Mouse (Mus musculus) granulocyte monocyte progenitor cell, adult 5-6 weeks (primary cell): ENCODE results near the gene Hnrnph2. TPM values are rescaled to one million over a fixed set of nuclear protein-coding genes. Genes with fewer than 3 reads are reported as not detected.

Experiments used
- ATAC-seq: replicated peaks from 2 replicates; pipeline ENCODE4 v1.8.0; 2016; ENCODE audit warnings: mild to moderate bottlenecking, moderate TSS enrichment, inconsistent platforms; ENCODE audit not compliant: poor library complexity, severe bottlenecking
- total RNA-seq, 2 experiments: library from RNA; stranded (forward) in 1 of 2; stranded (reverse) in 1 of 2; fragments of 200-712, 200-1000 nt in 1 of 2; fragments of >200 nt in 1 of 2; fragmentation: Nextera tagmentation in 1 of 2; gene quantifications; 2 replicates each; pipeline ENCODE4 v1.2.3; 2014 to 2017

Hnrnph2 gene
- total RNA-seq, 2 experiments from 2014 or later, result 83.7 to 155 TPM

- ATAC-seq, result peak; percentile 98
Observed at GRCm38 (mm10) chrX:134612285-134612959, 11.4 kb downstream of the Hnrnph2 start.

- ATAC-seq, result no peak
Observed at GRCm38 (mm10) chrX:134614306-134614705, 13.3 kb downstream of the Hnrnph2 start.

- no peak for ATAC-seq
Observed at GRCm38 (mm10) chrX:134619695-134620094, 18.7 kb downstream of the Hnrnph2 start.

GRCm38 (mm10) chrX:134620254-134620865 lies 19.4 kb downstream of the Hnrnph2 start:
- no peak for ATAC-seq

- no peak for ATAC-seq
Observed at GRCm38 (mm10) chrX:134621685-134622084, 20.7 kb downstream of the Hnrnph2 start.

- ATAC-seq, result no peak
Observed at GRCm38 (mm10) chrX:134623350-134623749, 22.4 kb downstream of the Hnrnph2 start.

- ATAC-seq, result no peak
Observed at GRCm38 (mm10) chrX:134628200-134628599, 27.2 kb downstream of the Hnrnph2 start.

- peak; percentile 68 for ATAC-seq
Observed at GRCm38 (mm10) chrX:134632710-134633109, 31.7 kb downstream of the Hnrnph2 start.

- no peak for ATAC-seq
Observed at GRCm38 (mm10) chrX:134635111-134635510, 34.1 kb downstream of the Hnrnph2 start.

GRCm38 (mm10) chrX:134635860-134636259 lies 34.9 kb downstream of the Hnrnph2 start:
- peak; percentile 44; the same call in 1 of the 2 replicates for ATAC-seq

- ATAC-seq, result peak; percentile 99
Observed at GRCm38 (mm10) chrX:134641000-134641760, 40.2 kb downstream of the Hnrnph2 start.

GRCm38 (mm10) chrX:134646338-134646737 lies 45.4 kb downstream of the Hnrnph2 start:
- no peak for ATAC-seq

GRCm38 (mm10) chrX:134647421-134647820 lies 46.4 kb downstream of the Hnrnph2 start:
- no peak for ATAC-seq

GRCm38 (mm10) chrX:134648031-134648692 lies 47.2 kb downstream of the Hnrnph2 start:
- peak; percentile 75 for ATAC-seq

GRCm38 (mm10) chrX:134652061-134652460 lies 51.1 kb downstream of the Hnrnph2 start:
- ATAC-seq, result peak; percentile 96

Other genes with a start within 250 kb of the Hnrnph2 start
- 1.4 TPM in 1 of 2 replicates, not detected in the other for gene Drp2, start 196.6 kb upstream of the Hnrnph2 start, total RNA-seq (2014; fragmentation: Nextera tagmentation)
- gene Drp2, start 196.6 kb upstream of the Hnrnph2 start, total RNA-seq (2017), result 0.17 and 0.77 TPM in 2 replicates
- gene Taf7l, start 124.7 kb upstream of the Hnrnph2 start, total RNA-seq (2014; fragmentation: Nextera tagmentation), result not detected in 2 replicates
- not detected in 2 replicates for gene Taf7l, start 124.7 kb upstream of the Hnrnph2 start, total RNA-seq (2017)
- gene Timm8a1, start 59.3 kb upstream of the Hnrnph2 start, total RNA-seq (2014; fragmentation: Nextera tagmentation), result 87.1 and 92.8 TPM in 2 replicates
- gene Timm8a1, start 59.3 kb upstream of the Hnrnph2 start, total RNA-seq (2017), result 166 and 192 TPM in 2 replicates
- 47.3 and 62.5 TPM in 2 replicates for gene Btk, start 17.6 kb upstream of the Hnrnph2 start, total RNA-seq (2014; fragmentation: Nextera tagmentation)
- gene Btk, start 17.6 kb upstream of the Hnrnph2 start, total RNA-seq (2017), result 62.3 and 64.4 TPM in 2 replicates
- 2,214 and 2,262 TPM in 2 replicates for gene Rpl36a, start 15.5 kb upstream of the Hnrnph2 start, total RNA-seq (2014; fragmentation: Nextera tagmentation)
- 3,336 and 5,531 TPM in 2 replicates for gene Rpl36a, start 15.5 kb upstream of the Hnrnph2 start, total RNA-seq (2017)
- gene Gla, start 54 bp upstream of the Hnrnph2 start, total RNA-seq (2014; fragmentation: Nextera tagmentation), result 9.2 and 14.5 TPM in 2 replicates
- gene Gla, start 54 bp upstream of the Hnrnph2 start, total RNA-seq (2017), result 19.7 and 24.1 TPM in 2 replicates
- 3.8 and 6.1 TPM in 2 replicates for gene Armcx4, start 85.3 kb downstream of the Hnrnph2 start, total RNA-seq (2014; fragmentation: Nextera tagmentation)
- gene Armcx4, start 85.3 kb downstream of the Hnrnph2 start, total RNA-seq (2017), result 5.3 and 5.7 TPM in 2 replicates
- gene Armcx1, start 116.8 kb downstream of the Hnrnph2 start, total RNA-seq (2014; fragmentation: Nextera tagmentation), result 5.3 and 10.4 TPM in 2 replicates
- 4.8 and 11.5 TPM in 2 replicates for gene Armcx1, start 116.8 kb downstream of the Hnrnph2 start, total RNA-seq (2017)
- gene Armcx6, start 150.2 kb downstream of the Hnrnph2 start, total RNA-seq (2014; fragmentation: Nextera tagmentation), result 1.4 and 5.2 TPM in 2 replicates
- gene Armcx6, start 150.2 kb downstream of the Hnrnph2 start, total RNA-seq (2017), result 2.8 and 4.5 TPM in 2 replicates
- 27.7 and 30.1 TPM in 2 replicates for gene Armcx3, start 155.4 kb downstream of the Hnrnph2 start, total RNA-seq (2014; fragmentation: Nextera tagmentation)
- 29.2 and 32.9 TPM in 2 replicates for gene Armcx3, start 155.4 kb downstream of the Hnrnph2 start, total RNA-seq (2017)
- 22.7 and 24.6 TPM in 2 replicates for gene Armcx2, start 208.0 kb downstream of the Hnrnph2 start, total RNA-seq (2014; fragmentation: Nextera tagmentation)
- gene Armcx2, start 208.0 kb downstream of the Hnrnph2 start, total RNA-seq (2017), result 7.9 and 10.9 TPM in 2 replicates